Mouse (Mus musculus): ENCODE data around the gene Syndig1l. TPM values are rescaled to one million over a fixed set of nuclear protein-coding genes. Genes with fewer than 3 reads are reported as not detected.

Gene Syndig1l
- total RNA-seq, 2 experiments from 2014 or later, result not detected

GRCm38 (mm10) chr12:84674666-84675526, 23.7 kb downstream of the Syndig1l start:
- ATAC-seq (ENCODE audit: poor library complexity, severe bottlenecking), result peak; percentile 67

GRCm38 (mm10) chr12:84671646-84672045, 27.0 kb downstream of the Syndig1l start:
- no peak for ATAC-seq (ENCODE audit: poor library complexity, severe bottlenecking)

GRCm38 (mm10) chr12:84670555-84670954, 28.1 kb downstream of the Syndig1l start:
- ATAC-seq (ENCODE audit: poor library complexity, severe bottlenecking), result peak; percentile 45; the same call in 1 of the 2 replicates

GRCm38 (mm10) chr12:84653912-84654311, 44.7 kb downstream of the Syndig1l start:
- 0 out of 2 replicates have a peak, but pooled peaks have one; percentile 59 for ATAC-seq (ENCODE audit: poor library complexity, severe bottlenecking)

- ATAC-seq (ENCODE audit: poor library complexity, severe bottlenecking), result no peak
Measured at GRCm38 (mm10) chr12:84650234-84650633, 48.4 kb downstream of the Syndig1l start.

- ATAC-seq (ENCODE audit: poor library complexity, severe bottlenecking), result no peak
Measured at GRCm38 (mm10) chr12:84640654-84641053, 58.0 kb downstream of the Syndig1l start, which contains the start of gene Vrtn. Gene Vrtn (plus strand): TSS chr12:84641019.

GRCm38 (mm10) chr12:84640253-84640652, 58.4 kb downstream of the Syndig1l start:
- ATAC-seq (ENCODE audit: poor library complexity, severe bottlenecking), result no peak

- no peak for ATAC-seq (ENCODE audit: poor library complexity, severe bottlenecking)
Measured at GRCm38 (mm10) chr12:84631867-84632266, 66.8 kb downstream of the Syndig1l start.

Other genes starting within 250 kb of the Syndig1l start
- gene Aldh6a1, start 247.8 kb downstream of the Syndig1l start, total RNA-seq (2015), result 8.6 and 9.3 TPM in 2 replicates
- gene Aldh6a1, start 247.8 kb downstream of the Syndig1l start, total RNA-seq (2017), result 4.3 and 5.9 TPM in 2 replicates
- 12.5 and 14.9 TPM in 2 replicates for gene Lin52, start 247.4 kb downstream of the Syndig1l start, total RNA-seq (2015)
- 10.7 and 21.3 TPM in 2 replicates for gene Lin52, start 247.4 kb downstream of the Syndig1l start, total RNA-seq (2017)
- gene Vsx2, start 129.1 kb downstream of the Syndig1l start, total RNA-seq (2015), result not detected in 2 replicates
- not detected in 2 replicates for gene Vsx2, start 129.1 kb downstream of the Syndig1l start, total RNA-seq (2017)
- 3.1 and 4.7 TPM in 2 replicates for gene Abcd4, start 81.4 kb downstream of the Syndig1l start, total RNA-seq (2015)
- gene Abcd4, start 81.4 kb downstream of the Syndig1l start, total RNA-seq (2017), result 4.5 TPM in 2 replicates
- gene Vrtn, start 57.8 kb downstream of the Syndig1l start, total RNA-seq (2015), result not detected in 2 replicates
- gene Vrtn, start 57.8 kb downstream of the Syndig1l start, total RNA-seq (2017), result not detected in 2 replicates
- 269 and 281 TPM in 2 replicates for gene Npc2, start 74.3 kb upstream of the Syndig1l start, total RNA-seq (2015)
- 190 and 192 TPM in 2 replicates for gene Npc2, start 74.3 kb upstream of the Syndig1l start, total RNA-seq (2017)
- 88.9 and 93.6 TPM in 2 replicates for gene Isca2, start 74.4 kb upstream of the Syndig1l start, total RNA-seq (2015)
- 43.9 and 45.8 TPM in 2 replicates for gene Isca2, start 74.4 kb upstream of the Syndig1l start, total RNA-seq (2017)
- 0.11 TPM in 1 of 2 replicates, not detected in the other for gene Ltbp2, start 177.7 kb upstream of the Syndig1l start, total RNA-seq (2015)
- under 0.01 TPM in 1 of 2 replicates, not detected in the other for gene Ltbp2, start 177.7 kb upstream of the Syndig1l start, total RNA-seq (2017)